Comparison of ENCODE assay signal across 25 mouse cellular contexts in the genomic region with DNA sequence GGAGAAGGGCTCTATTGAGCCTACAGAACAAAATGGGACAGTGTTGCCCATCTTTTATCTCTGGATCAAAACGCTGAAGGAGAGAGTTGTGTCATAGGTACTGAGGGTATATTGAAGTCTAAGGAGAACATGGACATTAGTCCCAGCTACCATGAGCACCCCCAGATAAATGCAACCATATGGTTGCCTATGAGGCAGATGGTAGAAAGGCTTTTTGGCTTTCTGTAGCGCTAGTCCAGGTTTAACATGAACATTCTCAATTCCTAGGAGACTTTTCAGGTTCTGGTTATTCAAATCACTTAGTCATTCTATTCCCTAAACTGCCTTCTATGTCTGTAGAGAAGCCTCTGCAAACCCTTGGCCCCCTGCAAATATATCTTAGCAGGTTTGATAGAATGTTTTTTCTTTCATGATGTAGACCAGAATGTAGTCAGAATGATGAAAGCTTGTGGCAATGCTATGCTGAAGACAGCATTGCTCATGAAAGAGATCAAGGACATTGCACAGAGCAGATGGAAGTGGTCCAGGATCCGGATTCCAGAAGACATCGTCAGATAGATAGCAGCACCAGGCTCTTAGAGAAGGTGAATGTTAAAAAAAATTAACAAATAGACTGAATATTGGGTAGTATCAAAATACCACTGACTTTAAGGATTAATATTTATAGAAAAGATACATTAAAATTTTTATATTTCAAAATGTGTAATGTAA.
A peak's percentile ranks its signal among the peaks of the same experiment; 100 is the strongest.
DNase-seq lines count a peak whose midpoint lies in the region; ATAC-seq lines count a peak whose summit lies in the region.
"Had no signal": no experiment of that assay in that cellular context is flagged by ENCODE, and none has a peak within 500 bp of the region (broad histone marks: within the 10 kb centered on the region; RNA-seq: fewer than 3 reads in every experiment).

No protein-coding gene starts in this region.

- no peaks in the 10 kb centered on the region for H3K4me1 ChIP-seq in intestine, embryonic 16.5 days (ENCODE audit: control insufficient read depth, insufficient read depth, low read length)
- H3K4me1 ChIP-seq: heart, embryonic 12.5 days; hindbrain, embryonic 10.5 days; kidney, embryonic 15.5 days; liver, embryonic 13.5 days; midbrain, embryonic 12.5 days had no signal

- no peak overlapping the region for H3K9ac ChIP-seq in intestine, embryonic 16.5 days (ENCODE audit: low read depth, low read length)
- H3K9ac ChIP-seq: heart, embryonic 12.5 days; kidney, embryonic 15.5 days; liver, embryonic 13.5 days; midbrain, embryonic 12.5 days had no signal

- H3K4me3 ChIP-seq in intestine, embryonic 16.5 days (ENCODE audit: low read length), result no peak overlapping the region
- H3K4me3 ChIP-seq: heart, embryonic 12.5 days; hindbrain, embryonic 10.5 days; kidney, embryonic 15.5 days; liver, embryonic 13.5 days; midbrain, embryonic 12.5 days had no signal

- DNase-seq in adrenal gland, adult 2 months, result peak; percentile 81
- peak; percentile 65 for DNase-seq in adrenal gland, postnatal 14 days
- peak; percentile 8 to 10 for DNase-seq in cerebellum, adult 18-20 months
- DNase-seq in cerebellum, postnatal 25 days, result peak; percentile 14 to 50
- no peak for DNase-seq in left cerebral cortex, postnatal 10 days (ENCODE audit: extremely low spot score in 1 of 2, low spot score in 2 of 2)
- DNase-seq in urinary bladder, postnatal 14 days (ENCODE audit: low spot score), result no peak
- DNase-seq: B cell, adult 2 months; embryo, embryonic 11 days; gastrocnemius, postnatal 25 days; heart, adult 18-20 months; heart, postnatal 10 days; kidney, postnatal 36 days; liver, embryonic 13.5 days; lung, adult 2 months; lung, postnatal 14 days; retina, postnatal 1 day; thymus, postnatal 14 days had no signal

- intact Hi-C loops in left cerebral cortex, postnatal 10 days (cut with DNase I), result no loop called here

- no peak for ATAC-seq in intestine, embryonic 16.5 days
- ATAC-seq: forebrain, embryonic 14.5 days; hindbrain, postnatal 0 days; intestine, postnatal 0 days had no signal

- H3K27ac ChIP-seq in intestine, embryonic 16.5 days (ENCODE audit: low read length), result no peak overlapping the region
- H3K27ac ChIP-seq: hindbrain, embryonic 10.5 days; hindbrain, postnatal 0 days; kidney, embryonic 15.5 days; liver, embryonic 13.5 days; midbrain, embryonic 12.5 days had no signal

- H3K9me3 ChIP-seq in intestine, embryonic 16.5 days (ENCODE audit: control insufficient read depth, low read length), result no peaks in the 10 kb centered on the region
- H3K9me3 ChIP-seq: heart, embryonic 12.5 days; hindbrain, embryonic 10.5 days; kidney, embryonic 15.5 days; liver, embryonic 13.5 days; midbrain, embryonic 12.5 days had no signal

- WGBS in intestine, embryonic 16.5 days, result 76% methylated on average over 4 of the region's 4 CpGs

- no peak overlapping the region for H3K4me2 ChIP-seq in intestine, embryonic 16.5 days (ENCODE audit: low read depth, low read length)
- H3K4me2 ChIP-seq: heart, embryonic 12.5 days; kidney, embryonic 15.5 days; liver, embryonic 13.5 days; midbrain, embryonic 12.5 days had no signal

- no peaks in the 10 kb centered on the region for H3K27me3 ChIP-seq in intestine, embryonic 16.5 days (replicated peaks; ENCODE audit: control insufficient read depth, insufficient read depth, low read length)
- H3K27me3 ChIP-seq: heart, embryonic 12.5 days; kidney, embryonic 15.5 days; liver, embryonic 13.5 days; midbrain, embryonic 12.5 days had no signal

- no peaks in the 10 kb centered on the region for H3K36me3 ChIP-seq in intestine, embryonic 16.5 days (ENCODE audit: control insufficient read depth, insufficient read depth, low read length)
- H3K36me3 ChIP-seq: heart, embryonic 12.5 days; hindbrain, embryonic 10.5 days; kidney, embryonic 15.5 days; liver, embryonic 13.5 days; midbrain, embryonic 12.5 days had no signal

Comparison
In these comparisons a context has a peak if more than half of its experiments do, and no peak if none do; other contexts are left out.
1. DNase-seq: peak in adrenal gland, adult 2 months (single experiment), adrenal gland, postnatal 14 days (single experiment), cerebellum, adult 18-20 months (2 of 2) and cerebellum, postnatal 25 days (2 of 2); none in left cerebral cortex, postnatal 10 days (0 of 2) and urinary bladder, postnatal 14 days (single experiment).